Mouse (Mus musculus) stomach, adult 2 months (tissue): ENCODE results near the gene Gps2. TPM values are rescaled to one million over a fixed set of nuclear protein-coding genes. Genes with fewer than 3 reads are reported as not detected.

Experiments
- polyA plus RNA-seq: library from polyadenylated mRNA; depleted of rRNA; stranded (reverse); fragments of >200 nt; gene quantifications from 2 replicates; pipeline ENCODE4 v1.2.3, GENCODE M21; 2012; rRNA removed

The Gps2 gene
- 71.1 and 72.4 TPM in 2 replicates for polyA plus RNA-seq

DNA sequence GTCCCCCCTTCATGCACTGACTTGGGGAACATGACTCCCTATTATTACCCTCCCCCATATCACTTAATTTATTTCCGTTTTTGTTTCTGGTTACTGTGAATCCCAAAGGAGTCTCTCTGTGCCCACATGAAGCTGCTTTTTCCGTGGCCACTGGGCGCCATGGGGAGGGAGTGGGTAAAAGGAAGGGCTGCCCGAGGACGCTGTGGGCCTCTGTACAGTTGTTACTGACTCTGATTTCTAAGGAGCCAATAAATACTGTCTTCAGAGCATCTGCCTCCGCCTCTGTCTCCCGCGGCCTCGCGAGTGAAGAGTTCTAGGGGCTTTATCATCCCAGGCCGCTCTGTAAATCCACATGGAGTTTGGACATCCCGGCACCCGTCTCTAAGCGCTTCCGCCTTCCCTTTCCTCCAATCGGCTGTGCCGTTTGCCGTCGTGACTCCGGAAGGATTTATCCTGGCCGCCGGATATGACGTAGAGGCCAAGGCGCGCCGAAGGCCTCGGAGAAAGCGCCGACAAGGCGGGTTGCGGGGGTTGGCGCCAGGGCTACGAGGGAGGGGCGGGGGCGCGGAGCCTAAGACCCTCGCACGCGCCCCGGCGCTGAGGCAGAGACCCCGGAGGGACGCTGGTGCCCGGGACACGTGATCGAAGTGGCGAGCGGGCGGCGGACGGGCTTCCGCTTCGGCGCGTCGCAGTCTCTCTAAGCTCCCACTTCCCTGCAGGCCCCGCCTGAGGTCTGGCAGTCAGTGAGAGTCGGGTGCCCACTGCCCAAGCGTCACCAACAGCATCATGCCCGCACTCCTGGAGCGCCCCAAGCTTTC is at the start of gene Gps2:
Gene Gps2, plus strand, starts transcription at position 335 of the 818 bp plus-strand sequence.

GRCm38 (mm10) chr11:69877878-69878277 is 35.8 kb upstream of the Gps2 start, which contains the start of gene Tmem95:
Gene Tmem95, minus strand, starts transcription at chr11:69878018.

GRCm38 (mm10) chr11:69880853-69881603 is 32.7 kb upstream of the Gps2 start, which contains the start of gene Kctd11:
Gene Kctd11, minus strand, starts transcription at chr11:69881406.

DNA sequence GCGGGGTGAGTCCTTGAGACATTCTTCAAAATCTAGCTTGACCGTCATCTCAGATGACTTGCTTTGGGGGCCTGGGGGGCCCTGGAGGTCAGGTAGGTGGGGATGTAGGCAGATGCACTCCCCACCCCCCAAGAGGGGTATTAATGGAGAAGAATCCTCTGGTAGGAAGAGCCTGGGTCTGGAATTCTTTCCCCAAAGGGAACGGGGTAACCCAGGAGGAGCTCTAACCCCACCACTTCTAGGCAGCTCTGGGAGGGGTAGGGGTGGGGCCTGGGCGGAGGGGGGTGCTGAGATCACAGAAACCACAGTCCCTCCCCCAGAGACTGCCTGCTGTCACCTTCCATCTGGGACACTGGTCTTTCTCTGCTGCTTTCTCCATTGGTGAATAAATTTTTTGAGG is 18.4 kb upstream of the Gps2 start, which contains the start of gene Acap1:
Gene Acap1, minus strand, starts transcription at position 249 of the 400 bp plus-strand sequence.

DNA sequence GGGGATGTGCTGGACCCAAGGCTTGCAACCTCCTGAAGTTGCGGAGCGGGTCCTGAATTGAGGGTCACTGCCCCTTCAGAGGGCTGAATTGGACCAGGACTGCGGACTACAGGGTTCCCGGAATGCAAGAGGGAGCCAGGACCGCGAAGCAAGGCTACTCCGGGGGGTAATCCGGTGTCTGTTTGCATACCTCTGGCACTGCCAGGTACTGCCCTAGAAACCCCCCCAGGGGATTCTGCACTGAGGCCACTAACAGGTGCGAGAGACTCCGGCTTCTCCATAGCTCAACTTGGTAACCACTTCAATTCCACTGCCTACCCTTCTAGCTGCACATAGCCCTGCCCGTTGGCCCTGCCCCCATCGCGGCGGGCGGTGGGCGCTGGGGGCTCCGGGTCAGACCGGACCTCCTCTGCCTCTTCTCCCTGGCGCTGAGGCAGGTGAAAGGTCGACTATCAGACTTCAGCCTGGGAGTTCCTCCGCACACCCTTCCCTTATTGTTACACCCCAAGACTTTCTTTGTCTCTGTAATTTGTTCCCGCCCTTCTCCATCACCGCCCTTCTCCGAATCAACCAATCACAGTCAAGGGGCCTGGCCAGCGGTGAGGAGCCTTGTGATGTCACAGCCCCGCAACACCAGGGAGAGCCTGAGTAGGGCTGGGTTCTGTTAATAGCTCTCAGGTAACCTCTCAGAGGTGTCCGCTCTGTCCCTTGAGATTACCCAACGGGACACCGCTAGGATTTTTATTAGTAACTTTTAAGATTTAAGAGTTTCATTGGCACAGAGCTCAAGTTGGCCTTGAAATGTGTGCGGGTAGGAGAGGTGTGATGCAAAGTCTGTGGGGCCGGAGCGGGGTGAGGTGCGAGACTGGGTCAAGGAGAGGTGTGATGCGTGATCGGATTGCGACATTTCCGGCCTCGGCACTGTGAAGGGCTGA is 12.9 kb upstream of the Gps2 start, which contains the start of the genes 2810408A11Rik and Neurl4:
Gene 2810408A11Rik, minus strand, starts transcription at position 517 of the 935 bp plus-strand sequence.
Gene Neurl4, plus strand, starts transcription at position 602 of the 935 bp plus-strand sequence.

GRCm38 (mm10) chr11:69921114-69922011 is 7.7 kb downstream of the Gps2 start, which contains the start of gene Eif5a:
Gene Eif5a, minus strand, starts transcription at chr11:69921958.

GRCm38 (mm10) chr11:69935137-69935879 is 21.6 kb downstream of the Gps2 start, which contains the start of gene Ybx2:
Gene Ybx2, plus strand, starts transcription at chr11:69935796.

DNA sequence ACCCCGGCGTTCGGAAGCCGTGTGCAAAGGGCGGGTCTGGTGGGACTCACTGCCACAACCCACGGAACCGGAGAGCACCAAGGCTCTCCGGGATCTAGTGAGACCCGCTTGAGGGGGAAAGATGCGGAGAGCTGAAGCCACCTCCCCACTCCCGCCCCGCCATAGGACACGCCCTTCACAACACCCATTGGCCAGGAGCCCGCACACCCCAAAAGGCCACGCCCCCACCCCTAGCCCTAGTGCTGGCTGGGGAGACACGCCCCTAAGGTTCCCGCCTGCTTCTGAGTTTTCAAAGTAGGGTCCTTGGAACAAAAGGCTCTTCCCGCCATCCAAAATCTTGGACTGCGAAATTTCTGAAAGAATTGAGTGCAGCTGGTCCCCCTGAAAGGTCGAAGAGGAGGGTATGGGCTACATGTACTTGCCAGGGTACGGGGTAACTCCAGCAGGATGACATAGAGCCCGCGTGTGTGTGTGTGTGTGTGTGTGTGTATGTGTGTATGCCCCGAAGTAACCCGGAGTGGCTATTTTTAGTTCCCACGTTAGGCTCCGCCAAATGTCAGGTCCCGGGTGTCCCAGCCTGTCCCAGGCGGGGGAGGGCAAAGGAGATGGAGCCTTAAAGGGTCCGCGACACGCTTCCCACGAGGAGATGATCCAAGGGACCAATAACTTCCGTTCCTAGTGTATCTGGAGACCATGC is 34.5 kb downstream of the Gps2 start, which contains the start of gene Slc2a4:
Gene Slc2a4, minus strand, starts transcription at position 123 of the 697 bp plus-strand sequence.

DNA sequence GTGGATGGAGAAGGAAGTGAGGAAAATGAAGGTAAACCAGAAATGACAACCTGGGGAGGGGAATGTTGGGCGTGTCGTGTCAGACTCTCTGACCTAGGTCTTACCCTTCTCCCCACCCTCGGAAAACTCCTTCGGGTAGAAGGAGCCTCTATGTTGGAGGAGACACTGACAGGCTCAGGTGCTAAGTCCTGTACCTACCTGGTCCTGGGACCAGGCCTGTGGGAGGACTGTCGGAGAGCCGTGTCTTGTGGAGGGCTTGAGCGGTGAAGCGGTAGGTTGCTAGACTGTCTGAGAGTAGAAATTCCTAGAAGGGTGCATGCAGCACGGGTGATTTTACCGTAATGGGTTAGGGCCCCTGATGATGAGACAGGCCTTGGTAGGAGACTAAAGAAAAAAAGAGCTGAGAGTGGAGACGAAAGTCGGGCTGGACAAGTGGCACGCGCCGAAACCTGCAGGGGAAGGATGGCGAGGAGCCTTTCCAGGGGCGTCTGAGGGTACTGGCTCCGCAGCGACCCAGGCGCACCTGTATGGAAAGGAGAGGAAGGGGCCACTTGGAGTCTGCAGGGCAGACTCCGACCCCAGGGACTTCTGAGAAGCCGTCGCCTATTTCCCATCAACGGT is 51.1 kb downstream of the Gps2 start, which contains the start of gene Cldn7:
Gene Cldn7, plus strand, starts transcription at position 130 of the 621 bp plus-strand sequence.

Other genes starting within 250 kb of the Gps2 start
- 19.8 and 26.7 TPM in 2 replicates for gene Cd68, start 247.7 kb upstream of the Gps2 start, polyA plus RNA-seq
- gene Eif4a1, start 241.5 kb upstream of the Gps2 start, polyA plus RNA-seq, result 47.2 and 66.8 TPM in 2 replicates
- gene Senp3, start 231.8 kb upstream of the Gps2 start, polyA plus RNA-seq, result 10.6 and 12.6 TPM in 2 replicates
- gene Tnfsf13, start 228.1 kb upstream of the Gps2 start, polyA plus RNA-seq, result 1.0 and 1.7 TPM in 2 replicates
- gene Tnfsf12, start 218.0 kb upstream of the Gps2 start, polyA plus RNA-seq, result 15.9 and 22.7 TPM in 2 replicates
- 4.2 and 5.1 TPM in 2 replicates for gene Tnfsfm13, start 217.8 kb upstream of the Gps2 start, polyA plus RNA-seq
- gene Polr2a, start 155.3 kb upstream of the Gps2 start, polyA plus RNA-seq, result 7.3 and 12.3 TPM in 2 replicates
- 0.12 and 0.19 TPM in 2 replicates for gene Slc35g3, start 151.9 kb upstream of the Gps2 start, polyA plus RNA-seq
- 10.3 and 17.5 TPM in 2 replicates for gene Zbtb4, start 148.0 kb upstream of the Gps2 start, polyA plus RNA-seq
- gene Chrnb1, start 117.9 kb upstream of the Gps2 start, polyA plus RNA-seq, result 3.2 and 5.8 TPM in 2 replicates
- gene Fgf11, start 112.0 kb upstream of the Gps2 start, polyA plus RNA-seq, result 2.3 and 2.6 TPM in 2 replicates
- gene Tmem102, start 108.3 kb upstream of the Gps2 start, polyA plus RNA-seq, result 23.4 and 35.3 TPM in 2 replicates
- gene Gm39566, start 98.6 kb upstream of the Gps2 start, polyA plus RNA-seq, result not detected in 2 replicates
- not detected in 2 replicates for gene Spem2, start 95.4 kb upstream of the Gps2 start, polyA plus RNA-seq
- gene Spem1, start 91.7 kb upstream of the Gps2 start, polyA plus RNA-seq, result 0.05 TPM in 1 of 2 replicates, not detected in the other
- gene Nlgn2, start 76.1 kb upstream of the Gps2 start, polyA plus RNA-seq, result 10.0 and 11.0 TPM in 2 replicates
- gene Tmem256, start 75.4 kb upstream of the Gps2 start, polyA plus RNA-seq, result 105 and 145 TPM in 2 replicates
- 51.9 and 53.6 TPM in 2 replicates for gene Plscr3, start 67.5 kb upstream of the Gps2 start, polyA plus RNA-seq
- 18.6 and 19.9 TPM in 2 replicates for gene Tnk1, start 55.2 kb upstream of the Gps2 start, polyA plus RNA-seq
- not detected in 2 replicates for gene Tmem95, start 35.9 kb upstream of the Gps2 start, polyA plus RNA-seq
- 7.2 and 8.2 TPM in 2 replicates for gene Kctd11, start 32.5 kb upstream of the Gps2 start, polyA plus RNA-seq
- gene Acap1, start 18.3 kb upstream of the Gps2 start, polyA plus RNA-seq, result 0.81 and 1.9 TPM in 2 replicates
- gene 2810408A11Rik, start 12.9 kb upstream of the Gps2 start, polyA plus RNA-seq, result 0.77 and 1.0 TPM in 2 replicates
- 11.5 and 14.7 TPM in 2 replicates for gene Neurl4, start 12.8 kb upstream of the Gps2 start, polyA plus RNA-seq
- 152 and 162 TPM in 2 replicates for gene Eif5a, start 8.1 kb downstream of the Gps2 start, polyA plus RNA-seq
- gene Ybx2, start 21.9 kb downstream of the Gps2 start, polyA plus RNA-seq, result 26.1 and 33.8 TPM in 2 replicates
- 51.9 and 55.0 TPM in 2 replicates for gene Slc2a4, start 34.3 kb downstream of the Gps2 start, polyA plus RNA-seq
- gene Cldn7, start 50.9 kb downstream of the Gps2 start, polyA plus RNA-seq, result 3.6 and 4.8 TPM in 2 replicates
- gene Ctdnep1, start 67.3 kb downstream of the Gps2 start, polyA plus RNA-seq, result 39.4 and 42.7 TPM in 2 replicates
- gene Elp5, start 68.6 kb downstream of the Gps2 start, polyA plus RNA-seq, result 27.8 and 29.8 TPM in 2 replicates
- gene Gabarap, start 77.3 kb downstream of the Gps2 start, polyA plus RNA-seq, result 180 and 211 TPM in 2 replicates
- 2.7 and 4.8 TPM in 2 replicates for gene Phf23, start 81.9 kb downstream of the Gps2 start, polyA plus RNA-seq
- 5.2 and 6.7 TPM in 2 replicates for gene Dvl2, start 86.7 kb downstream of the Gps2 start, polyA plus RNA-seq
- 53.2 and 55.7 TPM in 2 replicates for gene Acadvl, start 101.5 kb downstream of the Gps2 start, polyA plus RNA-seq
- gene Dlg4, start 103.1 kb downstream of the Gps2 start, polyA plus RNA-seq, result 5.7 and 6.6 TPM in 2 replicates
- gene Asgr1, start 140.2 kb downstream of the Gps2 start, polyA plus RNA-seq, result 0.32 TPM in 1 of 2 replicates, not detected in the other
- gene Asgr2, start 178.8 kb downstream of the Gps2 start, polyA plus RNA-seq, result 0.20 and 0.28 TPM in 2 replicates
- gene Mgl2, start 216.4 kb downstream of the Gps2 start, polyA plus RNA-seq, result 1.7 TPM in 2 replicates
- 1.6 and 2.4 TPM in 2 replicates for gene Clec10a, start 242.3 kb downstream of the Gps2 start, polyA plus RNA-seq